Mouse (Mus musculus) stomach, embryonic 16.5 days (tissue): ENCODE data around the gene Nfix. TPM values are rescaled to one million over a fixed set of nuclear protein-coding genes. Genes with fewer than 3 reads are reported as not detected.
"Not testable (repeated sequence)": the region's sequence is repeated elsewhere in the genome, so short reads cannot be mapped to it uniquely, and the experiment has no call there.

Source experiments
- ATAC-seq: fragments of 200-750 bp; cut with Nextera tagmentation; 2 replicates; pipeline ENCODE4 v1.8.0; 2017; ENCODE audit warnings: moderate number of reproducible peaks, moderate TSS enrichment; ENCODE audit not compliant: insufficient read depth, low FRiP score
- H3K27ac ChIP-seq: fragments of 300-500 bp; sonication (generic); 2 replicates; pipeline ENCODE4 v1.5.1; 2014; ENCODE audit warnings: low read length
- H3K27me3 ChIP-seq: fragments of 300-500 bp; sonication (generic); 2 replicates; pipeline ENCODE4 v1.6.1; 2014; ENCODE audit warnings: low read length, control low read depth, mixed read lengths; ENCODE audit not compliant: control insufficient read depth, insufficient read depth
- H3K36me3 ChIP-seq: fragments of 300-500 bp; sonication (generic); 2 replicates; pipeline ENCODE4 v1.6.1; 2014; ENCODE audit warnings: low read length; ENCODE audit not compliant: control insufficient read depth, insufficient read depth
- H3K4me1 ChIP-seq: fragments of 300-500 bp; sonication (generic); 2 replicates; pipeline ENCODE4 v1.6.1; 2014; ENCODE audit warnings: low read length, control low read depth, mixed read lengths; ENCODE audit not compliant: control insufficient read depth, insufficient read depth
- H3K4me2 ChIP-seq: fragments of 300-500 bp; sonication (generic); 2 replicates; pipeline ENCODE4 v1.6.1; 2014; ENCODE audit warnings: low read depth, low read length, mixed read lengths
- H3K4me3 ChIP-seq: fragments of 300-500 bp; sonication (generic); replicated peaks from 2 replicates; pipeline ENCODE4 v1.5.1; 2014; ENCODE audit warnings: mild to moderate bottlenecking, low read length
- H3K9ac ChIP-seq: fragments of 300-500 bp; sonication (generic); 2 replicates; pipeline ENCODE4 v1.6.1; 2014; ENCODE audit warnings: low read length
- H3K9me3 ChIP-seq: fragments of 300-500 bp; sonication (generic); replicated peaks from 2 replicates; pipeline ENCODE4 v1.6.1; 2016; ENCODE audit warnings: low read length, control low read depth; ENCODE audit not compliant: control insufficient read depth
- WGBS: fragments of 180-500 bp; shearing (Covaris S2); extraction: QIAGEN DNeasy Blood & Tissue Kit; methylation state at CpG from one replicate; pipeline ENCODE4 v1.1.7; 2014; 5-methylcytosine and 5-hydroxymethylcytosine counted together
- polyA plus RNA-seq: library from polyadenylated mRNA; unstranded; fragments of >200 nt; fragmentation: Nextera tagmentation; extraction: Ambion mirVana; gene quantifications from 2 replicates; pipeline ENCODE4 v1.2.1, GENCODE M21; 2015

Gene Nfix
- polyA plus RNA-seq, 1 experiment from 2014 or later, result 37.8 TPM

GRCm38 (mm10) chr8:84677305-84677704, 122.8 kb downstream of the Nfix start:
- 89% methylated on average over 5 of the region's 5 CpGs for WGBS
- Histone ChIP-seq H3K4me3 (no peak overlapping the region), H3K27me3 (no peaks in the 10 kb centered on the region)

DNA sequence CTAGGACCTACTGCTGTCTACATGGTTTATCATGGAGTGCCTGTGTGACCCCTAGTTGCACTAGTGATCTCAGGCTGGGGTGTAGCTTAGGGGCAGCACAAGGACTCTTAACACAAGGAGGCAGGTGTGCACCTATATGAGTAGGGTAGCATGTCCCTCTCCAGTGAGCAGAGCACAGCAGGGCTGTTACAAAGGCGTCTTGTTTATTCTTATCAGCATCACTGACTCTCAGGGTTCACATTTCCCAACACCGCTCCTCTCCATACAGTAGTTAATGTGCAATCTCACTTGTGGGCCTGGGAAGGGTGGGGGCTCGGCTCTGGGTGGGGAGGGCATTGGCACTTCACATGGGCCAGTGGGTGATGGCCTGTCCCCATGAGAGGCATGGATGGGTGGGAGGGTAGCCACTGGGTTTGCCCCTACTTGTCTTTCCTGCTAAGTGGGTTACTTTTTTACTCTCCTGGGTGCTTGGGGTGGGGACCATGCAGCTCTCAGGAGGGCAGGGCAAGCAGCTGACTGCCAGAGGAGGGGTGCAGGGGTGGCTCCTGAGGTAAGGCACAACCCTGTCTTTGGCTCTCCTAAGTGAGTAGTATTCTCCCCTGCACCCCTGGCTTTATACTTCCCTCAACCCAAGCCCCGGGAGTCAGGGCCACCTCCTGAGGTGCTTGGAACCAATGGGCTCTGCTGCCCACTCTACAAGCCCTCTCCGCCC, 129.7 kb downstream of the Nfix start:
- WGBS, result 82% methylated on average over 5 of the region's 5 CpGs
- H3K4me1 ChIP-seq, ATAC-seq, H3K9me3 ChIP-seq, H3K27ac ChIP-seq, H3K4me2 ChIP-seq, H3K9ac ChIP-seq, H3K4me3 ChIP-seq, H3K27me3 ChIP-seq: not testable (repeated sequence)
- peaks cover 14% of the 10 kb centered on the region; the same call in 1 of the 2 replicates for H3K36me3 ChIP-seq

More at GRCm38 (mm10) chr8:84677305-84677704, 122.8 kb downstream of the Nfix start:
- Histone ChIP-seq H3K9ac (no peak overlapping the region), H3K9me3 (no peaks in the 10 kb centered on the region), H3K36me3 (peaks cover 16% of the 10 kb centered on the region; the same call in 1 of the 2 replicates), H3K27ac (no peak overlapping the region), H3K4me2 (no peak overlapping the region), H3K4me1 (no peaks in the 10 kb centered on the region)
- ATAC-seq, result no peak

- Histone ChIP-seq H3K4me3 (no peak overlapping the region), H3K9ac (no peak overlapping the region), H3K9me3 (no peaks in the 10 kb centered on the region), H3K36me3 (0 out of 2 replicates have a peak, but pooled peaks cover 7% of the 10 kb centered on the region), H3K4me2 (no peak overlapping the region), H3K27me3 (no peaks in the 10 kb centered on the region), H3K4me1 (peaks cover 3% of the 10 kb centered on the region; the same call in 1 of the 2 replicates), H3K27ac (peak overlapping the region; percentile 46)
- ATAC-seq, result no peak
- 82% methylated on average over 6 of the region's 6 CpGs for WGBS
Measured at GRCm38 (mm10) chr8:84668731-84669485, 131.2 kb downstream of the Nfix start.

GRCm38 (mm10) chr8:84668081-84668480, 132.1 kb downstream of the Nfix start:
- Histone ChIP-seq H3K9ac (no peak overlapping the region; the same call in 1 of the 2 replicates), H3K4me1 (peaks cover 6% of the 10 kb centered on the region), H3K27me3 (no peaks in the 10 kb centered on the region), H3K36me3 (0 out of 2 replicates have a peak, but pooled peaks cover under 1% of the 10 kb centered on the region), H3K9me3 (no peaks in the 10 kb centered on the region), H3K4me2 (no peak overlapping the region), H3K27ac (peak overlapping the region; percentile 46), H3K4me3 (no peak overlapping the region)
- ATAC-seq, result no peak
- WGBS, result 65% methylated on average over 1 of the region's 1 CpGs

- ATAC-seq, result no peak
- 1% methylated on average over 14 of the region's 14 CpGs for WGBS
Measured at GRCm38 (mm10) chr8:84665385-84665893, 134.7 kb downstream of the Nfix start.

GRCm38 (mm10) chr8:84664566-84665384, 135.4 kb downstream of the Nfix start:
- H3K9me3 ChIP-seq, result no peaks in the 10 kb centered on the region
- H3K9ac ChIP-seq, result peak overlapping the region; percentile 89
- peak overlapping the region; percentile 78 for H3K4me2 ChIP-seq
- no peaks in the 10 kb centered on the region for H3K27me3 ChIP-seq
- H3K36me3 ChIP-seq, result no peaks in the 10 kb centered on the region
- H3K4me1 ChIP-seq, result peaks cover 13% of the 10 kb centered on the region
- H3K27ac ChIP-seq, result peak overlapping the region; percentile 99
- WGBS, result under 1% methylated on average over 29 of the region's 29 CpGs
- H3K4me3 ChIP-seq, result peak overlapping the region; percentile 81
- ATAC-seq, result no peak

More at GRCm38 (mm10) chr8:84665385-84665893, 134.7 kb downstream of the Nfix start:
- peak overlapping the region; percentile 99 for H3K27ac ChIP-seq
- H3K27me3 ChIP-seq, result no peaks in the 10 kb centered on the region
- H3K4me1 ChIP-seq, result peaks cover 9% of the 10 kb centered on the region
- H3K9ac ChIP-seq, result peak overlapping the region; percentile 89
- peak overlapping the region; percentile 81 for H3K4me3 ChIP-seq
- peak overlapping the region; percentile 78 for H3K4me2 ChIP-seq
- H3K36me3 ChIP-seq, result no peaks in the 10 kb centered on the region
- H3K9me3 ChIP-seq, result no peaks in the 10 kb centered on the region

- no peaks in the 10 kb centered on the region for H3K9me3 ChIP-seq
- peak overlapping the region; percentile 81 for H3K4me3 ChIP-seq
- H3K9ac ChIP-seq, result peak overlapping the region; percentile 89
- no peaks in the 10 kb centered on the region for H3K27me3 ChIP-seq
- peak overlapping the region; percentile 78 for H3K4me2 ChIP-seq
- ATAC-seq, result peak; percentile 84
- peaks cover 23% of the 10 kb centered on the region for H3K4me1 ChIP-seq
- H3K36me3 ChIP-seq, result no peaks in the 10 kb centered on the region
- peak overlapping the region; percentile 99 for H3K27ac ChIP-seq
- WGBS, result 2% methylated on average over 43 of the region's 43 CpGs
Measured at GRCm38 (mm10) chr8:84663483-84664327, 136.4 kb downstream of the Nfix start.

GRCm38 (mm10) chr8:84662581-84663065, 137.5 kb downstream of the Nfix start, which contains the start of gene Ier2:
Gene Ier2, minus strand, starts transcription at chr8:84662852.
- WGBS, result under 1% methylated on average over 27 of the region's 27 CpGs
- peak within 1 kb of the TSS; percentile 81 for H3K4me3 ChIP-seq
- peak within 1 kb of the TSS; percentile 94 for H3K9ac ChIP-seq
- peak within 1 kb of the TSS; percentile 78 for H3K4me2 ChIP-seq
- ATAC-seq, result peak; percentile 79
- no peaks in the 10 kb centered on the region for H3K36me3 ChIP-seq
- H3K9me3 ChIP-seq, result no peaks in the 10 kb centered on the region
- peaks cover 23% of the 10 kb centered on the region for H3K4me1 ChIP-seq
- H3K27ac ChIP-seq, result peak within 1 kb of the TSS; percentile 99
- no peaks in the 10 kb centered on the region for H3K27me3 ChIP-seq
